Mouse (Mus musculus) limb, embryonic 15.5 days (tissue): Measurements from ENCODE around the gene Dnajc8. TPM values are rescaled to one million over a fixed set of nuclear protein-coding genes. Genes with fewer than 3 reads are reported as not detected.
"Not testable (repeated sequence)": the region's sequence is repeated elsewhere in the genome, so short reads cannot be mapped to it uniquely, and the experiment has no call there.

Experiments used
- ATAC-seq: fragments of 200-750 bp; cut with Nextera tagmentation; 2 replicates; pipeline ENCODE4 v1.8.0; 2017; ENCODE audit warnings: low read depth, moderate TSS enrichment; ENCODE audit not compliant: insufficient number of reproducible peaks, low FRiP score, low TSS enrichment
- H3K27ac ChIP-seq: fragments of 300-500 bp; sonication (generic); 2 replicates; pipeline ENCODE4 v1.5.1; 2015; ENCODE audit warnings: moderate library complexity, mild to moderate bottlenecking, inconsistent platforms
- H3K27me3 ChIP-seq: fragments of 300-500 bp; sonication (generic); 2 replicates; pipeline ENCODE4 v1.6.1; 2015; ENCODE audit warnings: inconsistent platforms
- H3K36me3 ChIP-seq: fragments of 300-500 bp; sonication (generic); 2 replicates; pipeline ENCODE4 v1.6.1; 2015; ENCODE audit warnings: inconsistent platforms
- H3K4me1 ChIP-seq: fragments of 300-500 bp; sonication (generic); 2 replicates; pipeline ENCODE4 v1.6.1; 2015; ENCODE audit warnings: inconsistent platforms
- H3K4me2 ChIP-seq: fragments of 300-500 bp; sonication (generic); 2 replicates; pipeline ENCODE4 v1.6.1; 2015; ENCODE audit warnings: mild to moderate bottlenecking, inconsistent platforms
- H3K4me3 ChIP-seq: fragments of 300-500 bp; sonication (generic); 2 replicates; pipeline ENCODE4 v1.5.1; 2015; ENCODE audit warnings: mild to moderate bottlenecking, inconsistent platforms
- H3K9ac ChIP-seq: fragments of 300-500 bp; sonication (generic); 2 replicates; pipeline ENCODE4 v1.6.1; 2015; ENCODE audit warnings: inconsistent platforms
- H3K9me3 ChIP-seq: fragments of 300-500 bp; sonication (generic); 2 replicates; pipeline ENCODE4 v1.6.1; 2016; ENCODE audit warnings: inconsistent platforms
- WGBS: fragments of 180-500 bp; shearing (Covaris S2); methylation state at CpG from one replicate; pipeline ENCODE4 v1.1.7; 2015; 5-methylcytosine and 5-hydroxymethylcytosine counted together
- polyA plus RNA-seq: library from polyadenylated mRNA; unstranded; fragments of >200 nt; fragmentation: Nextera tagmentation; extraction: Ambion mirVana; gene quantifications from 2 replicates; pipeline ENCODE4 v1.2.1, GENCODE M21; 2015

Dnajc8 gene
- polyA plus RNA-seq, 1 experiment from 2014 or later: 131 TPM

DNA sequence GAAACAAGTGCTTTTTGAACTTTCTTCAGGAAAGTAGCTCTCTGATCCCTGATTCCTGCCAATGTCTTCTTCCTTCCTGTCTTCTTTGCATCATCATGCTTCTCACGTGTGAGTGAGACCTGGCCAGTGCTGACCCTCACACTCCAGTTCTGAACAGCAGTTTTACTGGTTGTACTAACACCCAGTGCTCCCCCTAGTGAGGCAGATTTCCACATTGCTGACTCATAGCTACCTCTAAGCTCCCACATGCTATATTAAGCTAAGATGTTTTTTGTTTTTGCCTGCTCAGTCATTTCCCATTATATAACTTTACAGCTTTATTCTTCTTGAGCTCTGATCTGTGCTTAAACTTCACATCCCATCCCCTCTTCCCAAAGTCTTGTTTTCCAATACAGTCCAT, 7.4 kb downstream of the Dnajc8 start:
- H3K36me3 ChIP-seq: peaks cover 77% of the 10 kb centered on the region
- 64% methylated on average over 1 of the region's 1 CpGs for WGBS
- no peak for ATAC-seq
- H3K9ac ChIP-seq: no peak overlapping the region
- no peak overlapping the region for H3K4me2 ChIP-seq
- no peaks in the 10 kb centered on the region for H3K9me3 ChIP-seq
- H3K27me3 ChIP-seq: no peaks in the 10 kb centered on the region
- no peaks in the 10 kb centered on the region for H3K4me1 ChIP-seq
- no peak overlapping the region for H3K4me3 ChIP-seq
- no peak overlapping the region for H3K27ac ChIP-seq

DNA sequence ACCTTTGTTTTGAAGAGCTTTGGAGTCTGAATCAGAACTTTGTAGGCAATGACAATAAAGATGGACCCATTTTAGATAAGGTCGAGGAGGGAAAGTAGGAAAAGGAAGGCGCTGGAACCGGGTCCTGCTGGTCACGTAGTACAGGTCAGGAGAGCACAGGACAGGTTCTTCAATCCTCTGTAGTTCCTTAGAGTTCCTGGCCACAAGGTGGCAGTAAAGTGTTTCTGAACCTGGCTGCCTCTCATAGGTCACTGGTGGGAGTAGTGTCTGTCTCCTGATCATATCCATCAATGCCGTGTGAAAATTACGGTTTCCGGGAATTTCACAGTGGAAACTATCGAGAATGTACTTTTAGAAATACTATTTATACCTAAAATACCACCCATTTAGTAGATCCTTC, 10.5 kb downstream of the Dnajc8 start:
- Histone ChIP-seq H3K27me3 (no peaks in the 10 kb centered on the region), H3K36me3 (peaks cover 84% of the 10 kb centered on the region), H3K4me2 (no peak overlapping the region), H3K27ac (no peak overlapping the region), H3K4me3 (no peak overlapping the region), H3K9ac (no peak overlapping the region), H3K4me1 (no peaks in the 10 kb centered on the region), H3K9me3 (no peaks in the 10 kb centered on the region)
- no peak for ATAC-seq
- 31% methylated on average over 8 of the region's 8 CpGs for WGBS

DNA sequence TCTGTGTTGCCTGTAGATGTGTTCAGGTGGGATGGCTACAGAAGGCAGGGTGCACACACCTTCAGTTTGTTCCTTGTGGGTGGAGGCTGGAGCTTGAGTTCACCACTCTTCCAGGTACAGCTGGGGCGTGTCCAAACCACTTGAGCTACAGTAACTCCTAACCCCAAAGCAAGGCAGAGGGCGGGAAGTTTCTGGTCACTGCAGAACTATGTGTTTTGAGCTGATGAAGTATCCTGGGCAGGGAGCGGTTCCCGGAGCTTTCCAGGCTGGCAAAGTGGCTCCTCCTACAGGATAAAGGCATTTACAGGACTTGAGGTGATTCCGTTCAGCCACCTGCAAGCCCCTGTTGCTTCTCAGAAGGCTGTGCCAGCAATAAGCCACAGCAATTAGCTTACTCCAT, 18.9 kb downstream of the Dnajc8 start:
- H3K4me3 ChIP-seq: no peak overlapping the region
- no peaks in the 10 kb centered on the region for H3K9me3 ChIP-seq
- no peaks in the 10 kb centered on the region for H3K27me3 ChIP-seq
- H3K9ac ChIP-seq: no peak overlapping the region
- ATAC-seq: no peak
- H3K4me2 ChIP-seq: no peak overlapping the region
- no peaks in the 10 kb centered on the region for H3K4me1 ChIP-seq
- H3K36me3 ChIP-seq: peaks cover 44% of the 10 kb centered on the region
- 73% methylated on average over 5 of the region's 5 CpGs for WGBS
- 0 out of 2 replicates have a peak overlapping the region, but pooled peaks have one; percentile 3 for H3K27ac ChIP-seq

DNA sequence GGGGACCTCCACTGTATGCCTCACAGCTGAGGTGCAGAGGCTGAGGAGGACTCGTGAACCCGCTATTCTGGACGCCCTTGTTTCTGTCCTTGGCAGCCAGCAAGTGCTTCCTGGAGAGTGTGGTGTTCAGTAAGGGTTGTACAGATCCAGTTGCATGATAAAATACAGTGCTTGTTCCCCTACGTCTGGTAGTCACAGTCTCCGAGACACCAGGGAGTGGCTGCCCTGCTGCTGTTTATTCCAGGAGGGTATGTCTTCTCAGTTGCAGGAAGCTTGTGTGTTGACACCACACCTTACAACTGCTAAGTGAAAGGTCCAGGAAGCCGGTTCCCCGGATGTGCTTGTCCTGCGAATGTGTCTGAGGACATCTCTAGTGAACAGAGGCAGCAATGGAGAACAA, 19.3 kb downstream of the Dnajc8 start:
- Histone ChIP-seq H3K4me3 (no peak overlapping the region), H3K27ac (0 out of 2 replicates have a peak overlapping the region, but pooled peaks have one; percentile 3)
- no peak for ATAC-seq

DNA sequence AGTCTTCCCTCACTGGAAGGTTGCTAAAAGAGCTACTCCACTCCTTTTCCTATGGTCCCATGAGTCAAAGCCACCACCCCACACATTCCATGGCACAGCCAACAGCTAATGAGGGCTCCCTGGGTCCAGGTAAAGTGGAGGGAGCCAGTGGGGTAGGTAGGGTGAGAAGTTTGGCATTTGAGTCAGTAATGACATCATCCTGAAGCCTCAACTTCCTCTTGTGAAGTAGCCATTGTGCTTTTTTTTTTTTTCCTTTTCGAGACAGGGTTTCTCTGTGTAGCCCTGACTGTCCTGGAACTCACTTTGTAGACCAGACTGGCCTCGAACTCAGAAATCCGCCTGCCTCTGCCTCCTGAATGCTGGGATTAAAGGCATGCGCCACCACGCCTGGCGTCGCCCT, 20.2 kb downstream of the Dnajc8 start:
- not testable (repeated sequence) for H3K9me3 ChIP-seq, H3K4me2 ChIP-seq

More for the DNA sequence above, 19.3 kb downstream of the Dnajc8 start:
- Histone ChIP-seq H3K4me1 (no peaks in the 10 kb centered on the region), H3K9ac (no peak overlapping the region), H3K27me3 (no peaks in the 10 kb centered on the region), H3K4me2 (no peak overlapping the region), H3K9me3 (no peaks in the 10 kb centered on the region), H3K36me3 (peaks cover 40% of the 10 kb centered on the region)
- WGBS: 80% methylated on average over 8 of the region's 8 CpGs

DNA sequence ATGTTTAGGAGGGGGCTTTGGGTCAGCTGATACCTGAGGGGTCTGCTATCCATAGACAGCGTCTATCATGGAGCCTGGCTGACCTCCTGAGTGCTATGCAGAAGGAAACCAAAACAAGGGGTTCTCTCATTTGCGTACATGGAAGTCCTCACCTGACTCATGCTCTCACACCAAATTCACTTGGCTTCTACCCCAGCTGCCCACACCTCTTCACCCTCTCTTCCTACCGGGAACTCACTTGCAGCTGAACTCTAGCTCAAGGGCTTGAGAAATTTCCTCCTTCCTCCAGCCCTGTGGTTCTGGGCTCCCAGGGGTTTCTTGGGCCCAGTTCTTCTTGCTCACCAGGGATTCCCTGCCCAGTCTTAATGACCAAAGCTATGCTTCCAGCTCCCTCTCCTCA, 27.9 kb downstream of the Dnajc8 start:
- H3K36me3 ChIP-seq: no peaks in the 10 kb centered on the region
- no peaks in the 10 kb centered on the region for H3K9me3 ChIP-seq
- H3K4me1 ChIP-seq: peaks cover 6% of the 10 kb centered on the region; the same call in 1 of the 2 replicates
- H3K4me3 ChIP-seq: no peak overlapping the region
- H3K27ac ChIP-seq: no peak overlapping the region
- H3K27me3 ChIP-seq: no peaks in the 10 kb centered on the region
- no peak overlapping the region for H3K9ac ChIP-seq
- no peak for ATAC-seq
- 71% methylated on average over 3 of the region's 3 CpGs for WGBS
- no peak overlapping the region for H3K4me2 ChIP-seq

More for the DNA sequence above, 20.2 kb downstream of the Dnajc8 start:
- peaks cover 33% of the 10 kb centered on the region for H3K36me3 ChIP-seq
- ATAC-seq, H3K27ac ChIP-seq, H3K9ac ChIP-seq, H3K4me1 ChIP-seq, H3K27me3 ChIP-seq, H3K4me3 ChIP-seq: not testable (repeated sequence)
- WGBS: 93% methylated on average over 7 of the region's 7 CpGs

DNA sequence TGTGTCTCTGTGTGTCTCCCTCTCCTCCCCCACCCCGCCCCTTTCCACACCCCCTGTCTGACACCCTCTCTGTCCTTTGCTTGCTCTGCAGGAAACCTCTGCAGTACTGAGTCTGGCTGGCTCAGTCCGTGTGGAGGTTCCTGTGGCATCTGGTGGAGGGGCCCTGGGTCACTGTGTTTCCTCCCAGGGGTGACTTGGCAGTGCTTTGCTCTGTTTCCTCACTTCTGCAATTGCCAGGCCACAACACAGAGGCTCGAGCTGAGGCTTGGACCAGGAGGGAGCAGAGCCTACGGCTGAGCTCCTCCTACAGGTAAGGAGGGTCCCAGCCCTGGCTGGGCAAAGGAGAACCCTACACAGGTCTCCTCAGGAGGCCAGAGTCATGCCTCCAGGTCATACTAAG, 28.6 kb downstream of the Dnajc8 start, which contains the start of gene Ptafr:
Ptafr (plus strand) TSS at position 103 of the 400 bp plus-strand sequence.
- Histone ChIP-seq H3K4me1 (peaks cover 6% of the 10 kb centered on the region; the same call in 1 of the 2 replicates), H3K9me3 (no peaks in the 10 kb centered on the region), H3K9ac (no peak within 1 kb of the TSS), H3K27ac (no peak within 1 kb of the TSS), H3K4me2 (no peak within 1 kb of the TSS), H3K27me3 (no peaks in the 10 kb centered on the region), H3K36me3 (no peaks in the 10 kb centered on the region), H3K4me3 (no peak within 1 kb of the TSS)
- ATAC-seq: no peak
- WGBS: 31% methylated on average over 4 of the region's 4 CpGs

DNA sequence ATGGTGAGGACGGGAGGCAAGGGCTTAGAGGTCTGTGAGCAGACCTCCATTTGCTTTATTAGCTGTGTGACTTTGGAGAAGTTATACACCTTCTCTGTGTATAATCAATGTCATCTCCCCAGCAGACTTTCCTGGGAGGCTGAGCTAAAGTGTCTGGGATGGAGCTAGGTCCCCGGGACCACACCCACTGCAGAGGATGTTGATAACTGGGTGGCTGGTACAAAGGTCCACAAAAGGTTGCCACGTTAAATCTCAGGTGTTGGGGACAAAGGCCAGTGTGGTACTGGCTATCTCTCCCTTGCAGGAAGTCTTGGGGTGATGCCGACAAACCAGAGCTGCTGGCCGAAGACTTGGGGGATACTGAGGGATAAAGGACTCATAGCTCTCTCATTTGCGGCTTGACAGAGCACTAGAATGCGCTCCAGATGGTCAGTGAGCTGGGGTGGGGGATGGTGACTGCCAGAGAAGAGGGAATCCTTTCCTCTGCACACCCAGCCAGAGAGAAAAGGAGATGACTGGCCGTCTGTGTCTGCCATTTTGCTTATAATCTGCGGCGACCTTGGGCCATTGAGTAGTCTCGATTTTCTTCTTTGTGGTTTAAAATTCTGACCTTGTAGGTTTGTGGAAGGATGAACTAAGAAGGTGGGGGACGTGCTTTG, 29.9 kb downstream of the Dnajc8 start:
- no peak overlapping the region for H3K4me2 ChIP-seq
- no peak for ATAC-seq
- H3K27ac ChIP-seq: no peak overlapping the region
- H3K9me3 ChIP-seq: no peaks in the 10 kb centered on the region
- H3K36me3 ChIP-seq: no peaks in the 10 kb centered on the region
- H3K4me3 ChIP-seq: no peak overlapping the region
- 71% methylated on average over 12 of the region's 12 CpGs for WGBS
- H3K4me1 ChIP-seq: peaks cover 6% of the 10 kb centered on the region; the same call in 1 of the 2 replicates
- no peak overlapping the region for H3K9ac ChIP-seq
- H3K27me3 ChIP-seq: no peaks in the 10 kb centered on the region

DNA sequence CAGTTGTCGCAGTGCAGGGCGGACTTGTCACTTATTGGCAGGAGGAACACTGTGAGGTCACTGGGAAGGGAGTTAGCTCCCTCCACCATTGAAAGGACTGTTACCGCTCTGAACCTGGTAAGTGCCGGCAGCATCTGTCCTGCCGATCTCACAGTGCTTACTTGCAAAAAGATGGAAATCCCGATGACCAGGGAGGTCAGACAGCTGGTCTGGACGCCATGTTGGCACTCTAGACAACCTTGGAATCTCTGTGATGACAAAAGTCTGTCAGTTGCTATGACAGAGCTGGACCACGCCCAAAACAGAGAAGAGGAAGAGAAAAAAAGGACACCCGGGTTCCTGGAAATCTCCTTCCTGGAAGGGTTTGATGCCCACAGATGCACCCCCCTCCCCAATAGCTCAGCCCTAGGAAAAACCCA, 32.0 kb downstream of the Dnajc8 start:
- H3K36me3 ChIP-seq: no peaks in the 10 kb centered on the region
- H3K9me3 ChIP-seq: no peaks in the 10 kb centered on the region
- H3K4me1 ChIP-seq: peaks cover 6% of the 10 kb centered on the region; the same call in 1 of the 2 replicates
- H3K4me3 ChIP-seq: no peak overlapping the region
- no peak overlapping the region for H3K27ac ChIP-seq
- WGBS: 65% methylated on average over 9 of the region's 9 CpGs
- no peak for ATAC-seq
- no peak overlapping the region for H3K4me2 ChIP-seq
- H3K27me3 ChIP-seq: no peaks in the 10 kb centered on the region
- no peak overlapping the region for H3K9ac ChIP-seq

DNA sequence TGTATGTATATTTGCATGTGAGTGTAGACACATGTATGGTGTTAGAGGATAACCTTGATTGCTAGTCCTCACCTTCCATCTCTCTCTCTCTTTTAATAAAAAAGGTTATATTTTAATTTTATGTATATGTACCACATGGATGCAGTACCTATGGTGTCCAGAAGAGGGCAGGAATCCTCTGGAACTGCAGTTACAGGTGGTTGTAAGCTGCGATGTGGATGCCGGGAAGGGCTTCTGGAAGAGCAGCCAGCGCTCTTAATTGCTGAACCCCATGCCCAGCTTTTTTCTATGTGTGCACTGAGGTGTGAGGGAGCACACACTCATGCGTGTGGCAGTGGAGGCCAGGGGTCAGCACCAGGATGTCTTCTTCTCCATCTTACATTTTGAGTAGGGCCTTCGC, 33.8 kb downstream of the Dnajc8 start:
- no peaks in the 10 kb centered on the region for H3K36me3 ChIP-seq
- H3K4me3 ChIP-seq: no peak overlapping the region
- no peaks in the 10 kb centered on the region for H3K9me3 ChIP-seq
- 85% methylated on average over 5 of the region's 5 CpGs for WGBS
- no peak overlapping the region for H3K4me2 ChIP-seq
- ATAC-seq: no peak
- no peak overlapping the region for H3K27ac ChIP-seq
- H3K9ac ChIP-seq: no peak overlapping the region
- peaks cover 2% of the 10 kb centered on the region; the same call in 1 of the 2 replicates for H3K4me1 ChIP-seq
- no peaks in the 10 kb centered on the region for H3K27me3 ChIP-seq

DNA sequence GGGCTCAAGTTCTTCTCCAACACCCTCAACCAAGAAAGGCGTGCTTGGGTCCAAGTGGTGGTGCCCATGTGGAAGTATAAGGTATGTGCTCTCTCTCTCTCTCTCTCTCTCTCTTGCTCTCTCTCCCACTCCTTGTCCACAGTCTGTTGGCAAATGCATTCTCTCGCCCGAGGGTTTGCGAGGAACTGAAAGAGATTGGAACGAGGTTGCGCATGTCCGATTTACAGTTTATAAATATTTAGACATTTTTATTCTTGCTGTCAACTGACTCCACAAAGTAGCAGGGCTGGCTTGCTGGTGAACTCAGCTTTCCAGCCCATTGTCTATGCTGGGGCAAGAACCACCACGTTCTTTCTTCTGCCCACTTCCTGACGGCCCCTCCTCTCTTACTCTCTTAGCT, 35.8 kb downstream of the Dnajc8 start:
- H3K4me2 ChIP-seq: no peak overlapping the region
- ATAC-seq: no peak
- H3K27ac ChIP-seq: no peak overlapping the region
- no peaks in the 10 kb centered on the region for H3K9me3 ChIP-seq
- H3K4me1 ChIP-seq: no peaks in the 10 kb centered on the region
- 80% methylated on average over 9 of the region's 9 CpGs for WGBS
- no peak overlapping the region for H3K4me3 ChIP-seq
- no peak overlapping the region for H3K9ac ChIP-seq
- no peaks in the 10 kb centered on the region for H3K36me3 ChIP-seq
- H3K27me3 ChIP-seq: no peaks in the 10 kb centered on the region

DNA sequence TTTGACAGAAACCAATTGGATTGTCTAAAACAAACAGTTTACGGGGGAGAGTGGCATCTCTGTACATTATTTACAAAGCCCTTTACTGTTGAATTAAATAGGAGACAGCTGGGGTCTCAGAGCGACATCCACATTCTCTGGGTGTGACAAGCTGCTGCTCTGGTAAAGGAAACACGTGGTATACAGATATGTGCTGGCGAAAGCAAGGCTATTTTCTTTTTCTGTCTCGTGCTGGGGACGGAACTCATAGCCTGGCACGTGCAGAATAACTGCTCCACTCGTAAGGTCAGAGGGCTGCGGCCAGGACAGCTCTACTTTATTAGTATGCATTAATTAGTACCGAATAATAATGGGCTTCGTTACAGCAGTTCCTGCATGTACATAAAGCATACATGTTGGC, 38.0 kb downstream of the Dnajc8 start:
- ATAC-seq: no peak
- WGBS: 48% methylated on average over 11 of the region's 11 CpGs
- no peak overlapping the region for H3K27ac ChIP-seq
- H3K4me2 ChIP-seq: no peak overlapping the region
- H3K9me3 ChIP-seq: no peaks in the 10 kb centered on the region
- H3K9ac ChIP-seq: no peak overlapping the region
- no peaks in the 10 kb centered on the region for H3K27me3 ChIP-seq
- no peaks in the 10 kb centered on the region for H3K36me3 ChIP-seq
- H3K4me3 ChIP-seq: no peak overlapping the region
- H3K4me1 ChIP-seq: no peaks in the 10 kb centered on the region
